Mouse (Mus musculus) fibroblast of lung, adult 2 months (primary cell): ENCODE measurements around the gene Thop1.

Experiments used
- DNase-seq: peaks from one replicate; pipeline ENCODE4 v3.0.0-alpha.2; 2011; ENCODE audit warnings: low read depth

The Thop1 gene

GRCm38 (mm10) chr10:81106113-81106721 is 36.4 kb downstream of the Thop1 start:
- DNase-seq = peak; percentile 7

DNA sequence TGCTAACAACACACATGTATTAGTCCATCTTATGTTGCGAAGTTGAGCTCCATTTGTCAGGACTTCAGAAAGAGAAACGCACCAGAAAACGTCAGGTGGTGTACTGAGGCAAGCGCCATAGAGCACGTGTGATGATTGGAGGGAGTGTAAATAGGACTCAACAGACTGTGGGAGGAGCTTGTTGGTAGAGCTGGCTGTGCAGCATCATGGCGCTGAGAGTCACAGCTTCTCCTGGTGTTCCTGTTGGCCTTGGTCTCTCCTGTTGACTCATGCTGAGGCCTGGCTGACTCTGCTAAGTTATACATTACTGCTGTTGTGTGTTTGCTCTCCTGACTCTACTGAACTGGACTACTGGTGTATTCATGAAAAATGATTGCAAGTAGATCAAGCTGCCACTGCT is 43.1 kb downstream of the Thop1 start:
- DNase-seq = no peak

- no peak for DNase-seq
Measured at GRCm38 (mm10) chr10:81119625-81120024, 49.8 kb downstream of the Thop1 start.

DNA sequence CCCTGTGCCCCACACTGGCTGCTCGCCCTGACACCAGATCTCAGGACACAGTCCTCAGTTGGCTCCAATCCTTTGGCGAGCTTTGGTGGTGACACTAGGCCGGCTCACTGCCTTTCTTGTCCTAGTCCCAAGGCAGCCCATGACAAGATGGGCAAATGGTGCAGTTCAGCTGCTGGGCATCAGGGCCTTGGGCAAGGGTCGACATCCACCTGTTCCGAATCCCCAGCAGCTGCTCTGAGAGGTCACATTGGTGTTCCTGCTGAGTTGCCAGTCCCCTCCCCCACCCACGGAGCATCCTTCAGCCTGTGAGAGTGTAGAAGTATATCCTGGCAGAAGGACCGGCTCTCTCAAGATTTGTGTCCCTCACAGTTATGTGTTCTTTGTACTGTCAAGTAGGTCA is 50.8 kb downstream of the Thop1 start:
- no peak for DNase-seq

DNA sequence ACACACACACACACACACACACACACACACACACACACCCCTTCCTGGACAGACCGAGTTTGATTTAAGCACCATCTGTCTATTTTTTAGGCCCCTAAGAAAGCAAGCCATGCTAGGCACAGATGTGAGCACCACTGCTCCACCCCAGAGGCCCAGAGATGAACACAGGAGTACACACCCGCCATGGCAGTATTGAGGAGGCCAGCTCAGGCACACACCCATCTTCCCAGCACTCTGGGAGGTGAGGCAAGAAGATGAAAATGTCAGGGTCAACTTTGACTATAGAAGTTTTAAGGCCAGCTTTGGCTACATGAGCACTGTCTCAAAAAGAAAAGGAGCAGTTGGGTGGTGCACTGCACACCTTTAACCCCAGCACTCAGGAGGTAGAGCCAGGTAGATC is 53.1 kb downstream of the Thop1 start:
- DNase-seq = no peak

DNA sequence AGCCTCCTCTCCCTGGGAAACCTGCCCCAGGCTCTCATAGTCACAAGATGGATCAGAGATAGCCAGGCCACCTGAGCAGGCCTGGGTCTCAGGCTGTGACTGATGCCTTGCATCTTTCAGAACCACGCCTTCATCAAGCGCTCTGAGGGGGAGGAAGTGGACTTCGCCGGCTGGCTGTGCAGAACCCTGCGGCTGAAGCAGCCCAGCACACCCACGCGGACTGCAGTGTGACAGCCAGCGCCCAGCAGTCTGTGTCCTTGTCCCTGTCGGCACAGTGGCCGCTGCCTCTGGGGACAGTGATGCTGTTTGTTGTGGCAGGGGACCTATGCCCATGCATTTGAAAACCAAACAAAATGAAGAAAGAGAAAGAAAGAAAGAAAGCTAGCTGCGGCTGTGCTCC is 53.7 kb downstream of the Thop1 start:
- DNase-seq = no peak
